Mouse (Mus musculus) layer of hippocampus, postnatal 36 days (tissue): Measurements from ENCODE around the gene Glrx5. TPM values are rescaled to one million over a fixed set of nuclear protein-coding genes. Genes with fewer than 3 reads are reported as not detected.

Experiments used
- DNase-seq, 2 experiments: peaks; one replicate each; pipeline ENCODE4 v3.0.0; 2022
- total RNA-seq, 2 experiments: library from RNA; stranded (reverse); gene quantifications; 2 replicates each; pipeline ENCODE4 v1.2.3; 2021

Glrx5 gene
- 10 to 100 TPM; 45.6 to 45.9 TPM for total RNA-seq

DNA sequence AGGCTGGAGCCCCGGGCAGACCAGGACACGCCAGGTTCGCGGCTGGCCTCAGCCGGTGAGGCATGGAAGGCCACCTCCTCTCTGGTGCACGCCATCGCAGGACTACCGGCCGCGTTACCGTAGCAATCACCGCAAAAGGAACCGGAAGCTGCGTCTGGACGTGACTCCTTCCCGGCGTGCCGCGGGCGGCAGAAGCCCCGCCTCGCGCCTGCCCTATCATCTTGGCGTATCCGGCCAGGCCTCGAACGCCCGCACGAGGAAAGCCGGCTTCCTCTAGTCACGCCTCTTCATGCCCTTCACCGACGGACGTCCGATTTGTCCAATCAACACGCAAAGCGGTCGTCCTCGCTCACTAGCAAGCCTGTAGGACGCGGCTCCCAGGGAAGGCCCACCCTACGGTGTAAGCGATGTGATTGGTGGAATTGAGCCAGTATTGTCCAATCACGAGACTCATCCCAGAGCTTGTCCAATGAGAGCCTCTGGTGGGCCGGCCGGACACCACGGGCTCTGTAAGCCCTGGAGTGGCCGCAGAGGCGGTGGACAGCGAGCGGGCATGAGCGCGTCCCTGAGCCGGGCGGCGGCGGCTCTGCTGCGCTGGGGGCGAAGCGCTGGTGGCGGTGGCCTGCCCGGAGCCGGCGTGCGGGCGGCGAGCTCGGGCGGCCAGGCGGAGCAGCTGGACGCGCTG, at the start of gene Glrx5:
Gene Glrx5, plus strand, starts transcription at position 542 of the 685 bp plus-strand sequence.
- DNase-seq = peak; percentile 99 to 100

DNA sequence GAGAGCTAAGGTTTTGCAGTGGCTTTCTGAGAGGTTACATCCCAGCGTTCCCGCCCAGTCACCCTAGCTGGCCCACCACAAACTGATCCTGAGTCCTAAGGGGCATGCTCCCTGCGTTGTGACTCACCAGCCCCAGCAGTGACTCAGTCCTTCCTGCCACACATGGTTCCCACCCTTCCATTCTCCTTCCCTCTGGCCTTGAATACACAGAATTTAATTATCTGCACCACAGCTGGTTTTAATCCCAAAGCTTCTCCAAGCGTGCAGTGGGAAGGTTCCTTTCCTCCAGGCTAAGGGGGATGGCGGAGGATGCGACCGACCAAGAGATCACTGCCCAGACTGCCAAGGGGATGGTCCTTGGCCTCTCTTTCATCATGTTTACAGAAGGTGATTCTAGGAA, 49.0 kb upstream of the Glrx5 start:
- DNase-seq = no peak

DNA sequence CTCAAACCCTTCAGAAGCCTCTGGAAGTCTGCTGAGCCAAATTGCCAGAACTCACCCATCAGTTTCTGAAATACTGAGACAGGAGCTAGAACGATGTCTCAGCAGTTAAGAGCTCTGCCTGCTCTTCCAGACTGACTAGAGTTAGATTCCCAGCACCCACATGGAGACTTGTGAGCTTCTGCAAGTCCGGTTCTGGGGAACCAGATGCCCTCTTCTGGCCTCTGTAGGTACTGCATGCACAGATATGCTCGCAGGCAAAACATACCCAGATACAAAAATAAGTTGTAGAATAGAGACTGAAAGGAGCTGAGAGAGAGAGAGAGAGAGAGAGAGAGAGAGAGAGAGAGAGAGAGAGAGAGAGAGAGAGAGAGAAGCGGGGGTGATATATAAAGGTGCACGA, 47.4 kb upstream of the Glrx5 start:
- DNase-seq = no peak

DNA sequence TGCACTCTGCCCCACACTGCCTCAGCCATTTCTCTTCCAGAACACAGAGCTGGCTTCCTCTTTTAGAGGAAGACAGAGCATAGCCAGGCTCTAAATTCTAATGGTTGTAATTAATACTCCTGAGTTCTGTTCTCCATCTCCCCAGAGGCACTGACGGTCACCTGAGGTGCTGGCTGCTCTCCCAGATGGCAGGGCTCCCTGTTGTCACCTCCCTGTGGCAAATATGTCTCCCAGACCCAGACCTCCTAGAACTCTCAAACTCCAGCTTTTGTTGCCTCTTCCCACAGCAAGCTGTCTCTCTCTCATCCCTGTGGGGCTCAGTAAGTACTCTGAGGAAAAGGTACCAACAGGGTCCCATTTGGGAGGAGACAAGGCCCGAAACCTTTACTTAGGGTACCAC, 46.5 kb upstream of the Glrx5 start:
- DNase-seq = no peak

DNA sequence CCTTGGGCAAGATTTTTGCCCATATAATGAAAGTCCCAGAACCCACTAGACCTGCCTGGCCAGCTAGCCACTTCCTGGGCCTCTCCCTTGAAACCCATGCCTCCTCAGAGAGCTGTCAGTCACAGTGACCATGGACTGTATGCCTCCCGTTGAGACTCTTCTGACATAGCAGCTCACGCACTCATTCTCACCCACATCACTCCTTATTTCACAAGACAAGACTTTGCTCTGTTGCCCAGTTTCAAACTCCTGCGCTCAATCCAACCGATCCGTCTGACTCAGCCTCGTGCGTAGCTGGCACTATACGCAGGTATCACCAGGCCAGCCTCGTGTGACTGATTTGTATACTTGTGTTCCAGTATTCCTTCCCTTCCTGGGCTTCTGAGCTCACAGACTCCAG, 45.7 kb upstream of the Glrx5 start:
- DNase-seq = no peak

DNA sequence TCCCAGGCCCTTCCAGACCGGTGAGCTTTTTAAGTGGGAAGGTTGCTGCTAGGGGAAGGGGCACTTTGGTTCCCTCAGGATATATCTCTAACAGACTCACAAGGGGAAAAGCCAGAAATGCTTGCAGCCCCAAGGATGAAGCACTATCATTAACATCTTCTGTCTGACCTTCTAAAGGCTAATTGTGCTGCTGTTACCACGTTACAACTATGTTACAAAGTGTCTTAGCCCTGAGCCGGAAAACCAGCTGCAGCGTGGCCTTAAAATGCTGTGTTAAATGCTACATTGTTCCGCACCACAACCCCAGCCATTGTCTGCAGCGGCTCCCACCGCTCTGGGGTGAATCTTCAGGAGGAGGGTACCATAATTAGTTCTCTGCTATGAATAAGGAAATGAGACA, 44.6 kb upstream of the Glrx5 start:
- no peak for DNase-seq

DNA sequence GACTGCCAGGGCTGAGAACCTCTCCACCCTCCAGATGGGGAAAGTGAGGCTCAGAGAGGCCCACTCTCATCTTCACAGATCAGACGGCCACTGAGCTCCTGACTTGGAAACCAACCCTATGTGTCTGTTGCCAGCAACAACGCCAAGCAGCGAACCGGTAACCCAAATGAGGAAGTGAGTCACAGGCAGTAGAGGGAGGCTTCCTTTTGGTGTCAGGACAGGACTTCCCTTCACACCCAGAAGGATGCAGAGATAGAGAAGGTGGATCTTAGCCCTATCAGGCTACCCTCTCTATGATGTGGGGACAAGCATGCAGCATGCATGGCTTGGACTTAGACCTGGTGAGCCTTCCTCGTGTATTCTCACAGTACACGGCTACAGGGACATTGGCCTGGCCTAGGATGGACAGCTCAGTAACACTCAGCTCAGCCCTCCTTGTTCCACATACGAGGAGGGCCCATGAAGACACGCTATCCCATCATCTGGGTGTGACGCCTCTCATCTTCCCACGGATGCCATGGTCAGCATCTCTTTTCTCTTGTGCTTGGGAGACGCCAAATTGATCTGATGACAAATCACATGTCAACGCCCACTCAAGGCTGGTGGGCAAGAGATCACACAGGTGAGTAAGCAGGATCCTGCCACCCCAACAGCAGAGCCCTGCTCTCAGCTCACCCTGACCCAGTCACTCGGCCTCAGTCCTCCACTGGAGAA, 41.6 kb upstream of the Glrx5 start:
- DNase-seq = no peak

DNA sequence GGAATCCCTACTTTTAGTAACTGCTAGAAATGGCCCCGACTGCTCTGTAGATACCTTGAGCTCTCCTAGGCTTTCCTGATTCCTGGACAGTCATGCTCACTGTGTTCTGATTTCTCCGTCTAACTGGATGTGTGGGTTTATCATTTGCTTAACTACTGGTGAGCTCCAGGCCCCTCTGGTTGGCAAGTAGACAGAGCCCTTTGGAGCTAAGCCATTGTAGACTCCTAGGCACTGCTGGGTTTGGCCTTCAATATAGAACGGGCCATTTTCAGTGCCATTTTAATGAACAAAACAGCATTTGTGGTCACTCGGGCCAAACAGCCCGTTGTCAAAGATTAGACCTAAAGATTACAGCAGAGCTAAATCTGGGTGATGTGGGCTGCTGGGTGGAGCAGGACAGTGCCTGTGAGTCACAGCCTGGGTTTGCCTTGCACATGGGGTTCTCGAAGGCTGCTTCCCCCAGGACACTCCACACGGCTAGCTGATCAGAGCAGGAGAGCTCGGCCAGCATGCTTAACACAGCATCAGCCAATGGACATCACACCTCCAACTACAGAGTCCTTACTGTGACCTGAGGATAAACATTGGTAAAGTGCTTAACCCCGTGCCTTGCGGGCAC, 40.3 kb upstream of the Glrx5 start:
- DNase-seq = no peak

DNA sequence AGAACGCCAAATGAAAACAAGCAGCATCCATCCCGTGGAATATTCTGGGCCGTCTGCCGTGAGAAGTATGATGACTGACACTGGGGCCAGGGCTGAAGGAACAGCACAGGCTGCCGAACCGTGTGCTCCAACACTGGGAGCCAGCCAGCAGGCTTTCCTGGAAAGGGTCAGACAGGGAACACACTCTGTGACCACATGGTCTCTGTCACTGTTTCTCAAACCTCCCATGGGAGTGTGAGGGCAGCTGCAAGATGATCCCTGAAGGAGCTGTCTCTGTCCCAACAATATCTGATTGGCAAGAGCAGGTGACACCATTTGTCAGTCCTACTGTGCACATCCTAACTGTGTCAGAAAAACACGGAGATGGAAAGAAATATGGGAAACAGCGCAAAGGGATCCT, 39.6 kb upstream of the Glrx5 start:
- no peak for DNase-seq

DNA sequence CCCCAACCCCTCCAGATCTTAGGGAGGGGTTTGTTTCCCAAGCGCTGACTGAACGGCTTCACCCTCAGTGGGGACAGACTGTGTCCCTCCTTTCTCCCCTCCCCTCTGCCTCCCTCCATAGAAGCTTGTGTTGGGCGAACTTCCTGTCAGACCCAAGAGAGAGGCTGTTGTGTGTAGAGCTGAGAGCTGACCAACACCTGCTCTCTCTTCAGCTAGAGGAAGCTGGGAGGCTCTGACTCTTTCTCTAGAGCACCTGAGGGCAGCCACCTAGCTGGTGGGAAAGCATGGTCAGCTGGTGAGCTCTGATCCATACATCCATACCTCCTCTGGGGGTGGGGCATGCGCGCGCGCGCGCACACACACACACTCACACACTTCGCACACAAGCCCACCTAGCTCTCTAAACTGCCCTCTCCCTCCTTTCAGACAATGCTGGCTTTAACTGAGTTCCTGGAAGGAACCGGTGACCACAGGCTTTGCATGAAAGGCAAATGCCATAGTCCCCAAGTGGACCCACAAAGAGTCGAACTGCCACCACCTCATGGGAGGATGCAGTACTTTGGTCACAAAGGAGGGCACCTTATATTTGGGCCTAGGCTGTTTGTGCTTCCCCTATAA, 37.1 kb upstream of the Glrx5 start:
- no peak for DNase-seq

DNA sequence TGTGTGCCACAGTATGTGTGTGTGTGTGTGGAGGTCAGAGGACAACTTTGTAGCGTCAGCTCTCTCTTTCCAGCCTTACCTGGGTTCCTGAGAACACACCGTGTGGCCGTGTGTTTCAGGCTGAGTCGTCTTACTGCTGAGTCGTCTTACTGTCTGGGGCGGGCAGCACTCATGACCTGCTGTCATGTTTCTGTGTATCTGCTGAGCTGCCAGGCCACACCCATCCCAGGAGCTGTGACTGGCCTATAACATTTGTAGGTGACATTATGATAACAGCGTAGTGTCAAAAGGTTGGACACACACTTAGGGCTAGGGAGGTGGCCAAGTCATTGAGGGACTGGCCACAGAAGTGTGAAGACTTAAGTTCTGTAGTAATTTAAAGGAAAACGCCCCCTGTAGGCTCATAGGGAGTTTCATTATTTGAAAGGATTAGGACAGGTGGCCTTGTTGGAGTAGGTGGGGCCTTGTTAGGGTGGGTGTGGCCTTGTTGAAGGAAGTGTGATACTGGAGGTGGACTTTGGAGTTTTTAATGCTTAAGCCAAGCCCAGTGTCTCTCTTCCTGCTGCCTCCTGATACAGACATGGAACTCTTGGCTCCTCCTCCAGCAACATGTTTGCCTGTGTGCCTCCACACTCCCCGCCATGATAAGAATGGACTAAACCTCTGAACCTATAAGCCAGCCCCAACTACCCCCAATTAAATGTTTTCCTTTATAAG, 36.3 kb upstream of the Glrx5 start:
- DNase-seq = no peak

DNA sequence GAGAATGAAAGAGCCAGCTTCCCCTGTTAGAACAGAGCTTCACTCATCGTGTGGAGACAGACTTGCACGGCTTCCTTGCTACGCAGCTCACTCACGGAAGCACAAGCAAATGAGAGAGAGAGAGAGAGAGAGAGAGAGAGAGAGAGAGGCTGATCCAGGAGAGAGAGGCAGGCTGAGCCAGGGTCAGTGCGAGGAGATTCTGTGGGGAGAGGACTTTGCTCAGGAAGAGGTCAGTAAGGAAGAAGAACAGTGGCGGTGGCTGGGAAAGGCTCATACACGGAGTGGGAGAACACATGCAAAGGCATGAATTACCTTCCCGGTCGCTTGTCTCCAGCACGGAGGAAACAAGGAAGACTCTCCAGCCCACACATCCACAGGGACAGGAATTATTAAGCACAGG, 35.3 kb upstream of the Glrx5 start:
- DNase-seq = no peak

DNA sequence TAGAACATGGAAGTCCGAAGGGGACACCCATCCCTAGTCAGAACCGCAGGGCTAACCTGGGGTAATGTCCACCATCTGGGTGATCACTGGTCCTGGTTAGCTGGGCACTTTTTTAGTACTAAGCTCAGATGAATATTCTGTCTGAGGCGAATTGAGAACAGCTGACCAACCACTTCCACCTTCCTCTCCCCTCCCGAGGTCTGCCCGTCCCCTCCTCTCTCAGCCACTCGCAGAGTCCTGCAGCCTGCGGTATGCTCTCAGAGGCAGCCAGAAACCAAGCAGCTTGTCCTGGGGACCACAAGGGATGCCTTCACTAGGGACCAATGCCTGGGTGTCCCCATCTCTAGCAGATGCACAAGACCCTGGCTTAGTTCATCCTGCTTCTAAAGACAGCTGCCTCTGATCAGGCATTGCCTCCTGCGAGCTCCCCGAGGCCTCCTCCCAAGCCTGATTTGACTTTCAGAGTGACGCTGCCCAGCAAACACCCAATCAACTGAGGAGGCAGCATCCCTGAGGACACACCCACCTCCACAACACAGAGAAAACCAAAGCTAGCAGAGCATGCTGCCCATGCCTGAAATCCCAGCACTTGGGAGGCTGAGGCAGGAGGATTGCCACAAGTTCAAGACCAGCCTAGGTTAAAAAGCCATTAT, 34.7 kb upstream of the Glrx5 start:
- no peak for DNase-seq

DNA sequence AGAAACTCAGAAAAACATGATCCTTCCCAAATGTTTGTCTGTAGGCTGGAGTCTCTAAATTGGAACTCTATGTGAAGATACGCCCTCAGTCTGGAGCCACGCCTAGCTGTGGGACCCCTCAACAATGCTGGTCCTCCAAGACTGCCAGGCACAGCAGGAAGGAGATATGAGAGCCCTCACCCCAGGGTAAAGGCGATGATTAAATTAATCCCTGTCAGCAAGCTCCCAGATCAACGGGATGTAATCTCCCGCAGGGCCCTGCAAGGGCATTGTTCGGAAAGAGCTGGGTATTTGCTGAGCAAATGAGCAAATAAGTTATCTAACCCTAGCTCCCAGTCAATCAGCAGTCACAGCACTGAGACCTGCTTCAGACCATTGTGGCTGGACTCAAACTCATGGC, 33.9 kb upstream of the Glrx5 start:
- DNase-seq = no peak

DNA sequence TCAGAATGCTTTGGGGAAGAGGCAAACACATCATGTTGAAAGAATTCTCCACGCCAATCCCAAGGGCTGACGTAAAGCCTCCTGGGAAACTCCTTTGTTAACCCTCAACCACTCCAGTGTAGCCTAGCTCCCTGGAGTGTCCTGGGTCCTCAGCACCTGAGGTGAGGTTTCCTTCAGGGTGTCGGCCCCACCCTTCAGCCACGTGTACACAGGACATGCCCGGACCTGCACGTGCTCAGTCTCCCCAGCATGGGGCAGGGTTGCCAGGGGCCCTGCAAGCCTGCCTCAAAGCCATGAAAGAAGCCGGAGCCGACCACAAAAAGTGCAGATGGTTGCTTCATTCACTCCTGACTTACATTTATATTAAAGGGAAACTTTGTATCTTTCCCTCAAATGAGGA, 33.3 kb upstream of the Glrx5 start:
- no peak for DNase-seq

DNA sequence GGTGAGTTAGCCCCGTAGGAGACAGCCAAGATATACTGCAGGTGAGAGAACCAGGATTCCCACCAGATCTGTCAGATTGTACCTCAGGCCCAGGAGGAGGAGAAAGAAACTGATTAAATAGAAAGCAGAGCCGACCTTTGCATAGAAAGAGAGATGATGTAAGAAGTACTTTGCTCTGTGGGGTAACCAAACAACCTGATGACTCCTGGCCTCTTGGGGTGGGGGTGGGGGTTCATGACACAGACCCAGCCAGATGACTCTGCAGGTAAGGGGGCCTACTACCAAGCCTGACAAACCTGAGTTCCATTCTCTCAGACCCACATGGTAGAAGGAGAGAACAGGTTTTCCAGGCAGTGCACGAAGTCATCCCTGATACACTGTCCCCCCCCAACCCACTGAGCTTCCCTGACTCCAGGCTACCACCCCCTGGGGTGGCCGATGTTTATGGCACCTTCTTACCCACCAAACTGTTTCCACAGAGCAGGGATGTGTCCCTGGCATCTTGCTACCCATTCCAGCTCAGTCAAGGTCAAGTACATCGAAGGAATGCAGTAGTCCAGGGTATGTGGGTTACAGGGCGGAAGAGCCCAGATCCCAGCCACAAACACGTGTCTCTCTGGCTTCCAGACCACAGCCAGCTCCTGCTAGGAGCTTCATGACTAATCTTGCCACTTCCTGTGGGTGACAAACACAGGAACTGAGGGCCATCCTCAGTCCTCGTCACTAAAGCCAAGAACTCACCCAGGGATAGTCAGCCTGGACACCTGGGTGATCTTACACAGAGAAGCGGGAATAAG, 31.8 kb upstream of the Glrx5 start:
- no peak for DNase-seq

DNA sequence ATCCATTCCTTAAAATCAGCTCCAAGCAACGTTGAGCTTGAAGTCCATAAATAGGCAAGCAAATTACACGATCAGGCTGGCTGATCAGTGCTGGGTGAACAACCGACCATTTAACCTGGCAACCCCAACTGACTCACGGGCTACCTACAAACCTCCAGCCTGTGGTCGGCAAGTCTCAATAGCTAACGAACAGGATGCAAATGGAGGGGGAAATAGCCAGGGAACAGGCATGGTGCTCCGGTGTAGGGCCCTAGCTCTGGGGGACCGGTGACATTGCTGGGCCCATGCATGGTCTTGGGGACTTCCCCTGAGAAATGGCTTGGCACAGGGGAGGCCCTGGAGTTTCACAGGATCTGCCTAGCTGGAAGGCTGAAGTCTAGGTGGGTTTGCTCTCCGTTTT, 31.2 kb upstream of the Glrx5 start:
- DNase-seq = no peak

DNA sequence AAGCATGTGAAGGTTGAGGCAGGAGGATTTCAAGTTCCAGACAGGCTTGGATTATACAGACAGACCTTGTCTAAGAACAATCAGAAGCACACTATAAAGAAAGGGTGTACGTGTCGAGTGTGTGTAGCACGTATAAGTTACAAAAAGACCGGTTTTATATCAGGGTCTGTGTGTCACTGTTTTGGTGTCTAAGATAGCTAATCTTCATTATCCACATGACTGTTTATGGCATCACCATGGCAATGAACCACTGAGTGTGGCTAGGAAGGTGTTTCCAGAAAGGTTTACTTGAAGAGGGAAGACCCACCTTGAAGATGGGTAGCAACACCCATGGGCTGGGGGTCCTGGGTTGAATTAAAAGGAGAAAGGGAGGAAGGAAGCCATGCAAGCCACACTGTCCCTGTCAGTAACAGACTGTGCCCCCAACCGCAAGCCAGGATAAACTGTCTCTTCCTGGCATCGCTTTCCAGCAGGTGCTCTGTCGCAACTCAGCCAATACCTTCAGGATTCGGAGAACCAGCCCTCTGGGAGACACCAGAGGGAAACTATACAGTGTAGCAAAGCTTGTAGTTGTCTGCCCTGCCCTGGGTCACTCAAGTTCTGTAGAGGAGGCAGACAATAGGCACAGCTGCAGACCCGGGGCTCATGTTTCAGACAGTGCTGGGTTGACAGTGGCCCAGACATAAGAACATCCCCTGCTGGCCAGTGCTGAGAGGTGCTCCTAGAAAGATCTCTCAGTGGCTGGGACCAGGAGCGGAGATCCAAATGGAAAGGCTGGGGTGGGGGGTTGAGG, 30.0 kb upstream of the Glrx5 start:
- no peak for DNase-seq

DNA sequence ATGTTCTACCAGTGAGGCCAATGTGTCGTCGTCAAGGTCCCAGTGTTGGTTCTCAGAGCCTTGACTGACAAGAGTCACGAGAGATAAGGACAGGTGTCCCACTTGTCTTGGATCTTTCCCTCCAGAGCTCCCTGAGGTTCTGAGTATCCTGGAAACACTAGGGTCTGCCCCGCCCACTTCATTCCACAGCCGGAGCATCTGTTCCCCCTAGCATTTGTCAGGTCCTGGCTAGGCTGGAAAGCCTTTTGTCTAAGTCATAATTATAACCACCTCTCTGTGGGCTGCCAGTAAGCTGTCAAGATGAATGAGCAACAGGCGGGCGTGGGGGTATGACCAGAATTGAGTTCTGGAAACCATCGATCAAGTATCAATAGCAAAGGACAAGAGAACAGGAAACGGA, 29.3 kb upstream of the Glrx5 start:
- DNase-seq = no peak

DNA sequence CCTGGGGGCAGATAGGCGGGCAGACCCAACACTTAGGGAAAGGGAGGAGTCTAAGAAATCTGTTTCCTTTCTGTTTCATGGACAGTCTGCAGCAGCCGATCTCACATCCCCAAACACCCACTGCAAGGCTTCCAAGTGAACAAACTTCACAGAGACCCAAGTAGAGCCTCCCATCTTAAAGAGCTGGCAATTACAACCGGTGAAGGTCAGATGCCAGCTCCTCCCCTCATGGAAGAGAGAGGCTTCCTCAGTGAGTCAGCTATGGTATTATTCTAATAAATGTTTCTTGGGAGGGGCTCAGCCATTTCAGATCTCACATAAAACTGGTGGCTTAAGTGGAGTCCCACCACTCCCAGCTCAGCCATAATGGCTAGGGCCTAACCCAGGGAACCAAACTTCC, 28.8 kb upstream of the Glrx5 start:
- DNase-seq = no peak
